Mouse (Mus musculus): ENCODE measurements at regions not wholly inside any gene's neighbourhood (a gene's known extent, or its start where the extent isn't known, plus 50 kb on each side); places are given as distances from the start of the nearest gene placed in this dataset.

DNA sequence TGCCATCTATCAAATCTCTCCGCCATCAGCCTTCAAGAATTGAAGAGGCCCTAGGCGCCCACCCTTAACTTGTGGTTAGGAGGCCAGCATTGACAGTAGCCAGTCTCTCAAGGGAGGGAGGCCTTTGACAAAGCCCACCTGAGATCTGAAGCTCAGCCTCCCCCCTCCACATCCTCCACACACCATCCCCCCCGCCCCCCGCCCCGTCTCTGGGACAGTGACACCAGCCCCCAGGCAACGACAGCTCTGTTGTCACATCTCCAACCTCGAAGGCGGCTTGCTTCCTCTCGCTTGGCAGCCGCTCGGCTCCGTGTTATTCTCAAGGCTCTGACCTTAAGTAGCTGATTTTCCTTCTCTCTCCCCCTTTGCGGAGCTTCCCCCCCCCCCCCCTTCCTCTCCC, 55.3 kb upstream of the Sdk2 start:
- H3K36me3 ChIP-seq (ENCODE audit: control insufficient read depth, insufficient read depth), result no peaks in the 10 kb centered on the region
- H3K27me3 ChIP-seq (replicated peaks; ENCODE audit: control insufficient read depth, insufficient read depth, low read length), result no peaks in the 10 kb centered on the region
- no peak overlapping the region for H3K9ac ChIP-seq (ENCODE audit: low read depth, low read length)
- no peak overlapping the region for H3K4me3 ChIP-seq (ENCODE audit: low read depth, low read length)
- no peaks in the 10 kb centered on the region for H3K9me3 ChIP-seq (ENCODE audit: control insufficient read depth)
- no peak for ATAC-seq
- no peak for TF ChIP-seq CTCF (IDR thresholded peaks at IDR 0.05; ENCODE audit: low read depth)
- H3K4me1 ChIP-seq (replicated peaks; ENCODE audit: control insufficient read depth, insufficient read depth, low read length), result no peaks in the 10 kb centered on the region
- H3K4me2 ChIP-seq (replicated peaks; ENCODE audit: low read depth), result no peak overlapping the region
- 51% methylated on average over 12 of the region's 13 CpGs for WGBS
- no peak overlapping the region for H3K27ac ChIP-seq (ENCODE audit: low read depth, low read length)

DNA sequence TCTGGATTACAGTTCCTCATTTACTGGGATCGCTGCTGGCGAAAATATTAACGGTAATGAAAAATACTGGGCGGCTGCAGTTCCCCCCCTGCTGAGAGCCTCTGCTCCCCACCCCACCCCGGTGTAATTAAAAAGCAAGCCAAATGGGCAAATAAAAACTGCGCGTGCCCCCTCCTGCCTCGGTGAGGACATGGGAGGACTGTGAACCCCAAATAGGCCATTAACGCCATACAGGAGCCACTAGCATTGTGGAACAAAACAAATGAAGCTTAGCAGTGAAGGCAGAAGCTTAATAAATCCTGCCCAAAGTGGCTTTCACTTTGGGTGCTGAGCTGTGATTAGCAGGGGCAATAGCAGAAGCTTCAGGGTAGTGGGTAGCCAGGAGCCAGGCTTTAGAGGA, 52.3 kb upstream of the Sdk2 start:
- 76% methylated on average over 9 of the region's 9 CpGs for WGBS
- H3K27me3 ChIP-seq (replicated peaks; ENCODE audit: control insufficient read depth, insufficient read depth, low read length), result no peaks in the 10 kb centered on the region
- H3K27ac ChIP-seq (ENCODE audit: low read depth, low read length), result no peak overlapping the region
- H3K9ac ChIP-seq (ENCODE audit: low read depth, low read length), result no peak overlapping the region
- H3K4me1 ChIP-seq (replicated peaks; ENCODE audit: control insufficient read depth, insufficient read depth, low read length), result no peaks in the 10 kb centered on the region
- no peaks in the 10 kb centered on the region for H3K9me3 ChIP-seq (ENCODE audit: control insufficient read depth)
- no peak overlapping the region for H3K4me2 ChIP-seq (replicated peaks; ENCODE audit: low read depth)
- H3K4me3 ChIP-seq (ENCODE audit: low read depth, low read length), result no peak overlapping the region
- TF ChIP-seq CTCF (IDR thresholded peaks at IDR 0.05; ENCODE audit: low read depth), result no peak
- no peak for ATAC-seq
- H3K36me3 ChIP-seq (ENCODE audit: control insufficient read depth, insufficient read depth), result no peaks in the 10 kb centered on the region
